Mouse (Mus musculus) lung, postnatal 0 days (tissue): ENCODE results near the gene Tuba8.

Experiments used
- CTCF ChIP-seq: IDR thresholded peaks from 2 replicates; pipeline ENCODE4 v1.5.1; 2016; ENCODE audit warnings: antibody characterized with exemption, mild to moderate bottlenecking
- EP300 ChIP-seq: IDR thresholded peaks from 2 replicates; pipeline ENCODE4 v1.6.1; 2016; ENCODE audit warnings: antibody characterized with exemption, mild to moderate bottlenecking, control low read depth

DNA sequence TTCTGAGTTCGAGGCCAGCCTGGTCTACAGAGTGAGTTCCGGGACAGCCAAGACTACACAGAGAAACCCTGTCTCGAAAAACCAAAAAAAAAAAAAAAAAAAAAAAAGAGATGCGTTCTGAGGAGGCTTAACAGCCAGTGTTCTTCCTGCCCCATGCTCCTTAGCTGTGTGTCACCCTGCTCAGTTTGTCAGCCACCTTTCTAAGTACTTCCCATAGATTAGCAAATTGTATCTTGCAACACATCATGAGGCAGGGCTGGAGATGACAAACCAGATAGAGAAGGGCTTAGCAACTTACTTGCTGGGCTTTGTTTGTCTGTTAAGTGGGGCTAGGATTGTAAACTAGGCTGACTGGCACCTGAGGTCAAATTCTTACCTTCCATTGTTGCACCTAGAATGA, 10.0 kb upstream of the Tuba8 start:
- TF ChIP-seq CTCF, result no peak
- TF ChIP-seq EP300, result no peak
